Mouse (Mus musculus) inflammation-experienced regulatory T-cells, adult 16 weeks (primary cell): ENCODE data around the gene Usp47. TPM values are rescaled to one million over a fixed set of nuclear protein-coding genes. Genes with fewer than 3 reads are reported as not detected.

Source experiments
- polyA plus RNA-seq: library from polyadenylated mRNA; unstranded; fragments of 100-300 nt; shearing (Covaris generic); gene quantifications from one replicate; pipeline ENCODE4 v1.2.1, GENCODE M21; 2017

Gene Usp47
- polyA plus RNA-seq, result 52.3 TPM

GRCm38 (mm10) chr7:112023150-112023600 lies at the start of gene Usp47:
Gene Usp47 (plus strand): TSS chr7:112023504.

GRCm38 (mm10) chr7:112158942-112159341 lies 135.6 kb downstream of the Usp47 start, which contains the start of gene Dkk3:
Gene Dkk3 (minus strand): TSS chr7:112159057.

Other genes with a start within 250 kb of the Usp47 start
- gene Galnt18, start 243.5 kb upstream of the Usp47 start, polyA plus RNA-seq, result 0.18 TPM
- gene Dkk3, start 135.6 kb downstream of the Usp47 start, polyA plus RNA-seq, result 1.1 TPM
- gene Mical2, start 202.4 kb downstream of the Usp47 start, polyA plus RNA-seq, result 4.1 TPM